Mouse (Mus musculus) left cerebral cortex, postnatal 36 days (tissue): Measurements from ENCODE around the gene Osbpl3. TPM values are rescaled to one million over a fixed set of nuclear protein-coding genes. Genes with fewer than 3 reads are reported as not detected.

Experiments
- DNase-seq, 2 experiments: peaks; one replicate each; pipeline ENCODE4 v3.0.0; 2021 to 2022; ENCODE audit warnings: low spot score in 2 of 2, mixed read lengths in 1 of 2
- intact Hi-C: fragments of 180-260 bp; cut with DNase I; formaldehyde crosslinking; loops from one replicate; pipeline ENCODE4 v1.15.1; 2025
- total RNA-seq, 2 experiments: library from RNA; stranded (reverse); gene quantifications; 2 replicates each; pipeline ENCODE4 v1.2.3; 2021

Osbpl3 gene
- total RNA-seq, 2 experiments from 2014 or later: 34.2 to 41.6 TPM

DNA sequence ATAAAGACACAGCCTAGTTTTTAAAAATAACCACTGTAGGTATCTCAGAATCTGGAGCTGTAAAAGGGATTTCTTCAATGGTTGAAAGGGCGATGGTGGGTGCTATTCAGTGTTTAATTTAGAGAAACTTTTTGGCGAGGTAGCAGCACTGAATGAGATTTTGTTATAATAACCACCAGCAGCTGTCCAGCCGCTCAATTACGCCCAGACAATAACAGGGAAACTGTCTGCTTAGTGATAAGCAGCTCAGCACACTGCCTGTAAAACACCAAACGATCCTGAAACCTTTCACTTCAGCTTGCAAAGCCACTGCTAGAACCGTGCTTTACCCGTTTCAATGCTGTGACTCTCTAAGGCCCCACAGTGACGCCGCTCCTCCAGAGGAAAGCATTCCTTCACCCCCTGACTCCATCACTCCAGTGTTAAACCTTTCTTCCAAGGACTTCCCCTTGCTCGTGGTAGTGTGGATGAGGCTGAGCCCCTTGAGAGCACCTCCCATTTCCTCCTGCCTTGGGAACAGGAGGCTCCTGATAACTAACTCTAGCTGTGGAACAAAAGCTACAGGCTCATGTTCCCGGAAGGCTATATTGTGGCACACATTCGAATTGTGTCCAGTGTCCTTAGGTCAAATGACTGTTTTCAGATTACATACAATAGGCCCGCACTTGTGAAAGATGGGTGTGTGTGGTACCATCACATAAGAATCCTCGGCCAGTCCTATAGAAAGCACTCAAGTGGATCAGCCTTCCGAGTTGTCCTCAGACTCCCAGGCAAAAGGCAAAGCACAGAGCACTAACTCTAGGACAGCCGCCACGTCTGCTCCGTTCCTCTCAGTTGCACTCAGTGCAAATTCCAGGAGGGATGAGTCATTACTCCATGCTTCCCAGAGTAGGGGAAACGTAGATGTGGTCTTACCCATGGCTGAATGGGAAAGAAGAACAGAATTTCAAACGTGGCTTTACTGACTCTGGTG is 101.0 kb downstream of the Osbpl3 start:
- intact Hi-C loops: loop anchor here (5.0 kb wide), 1 partner anchor 33 kb away; no protein-coding TSS in a partner anchor
- DNase-seq: no peak

DNA sequence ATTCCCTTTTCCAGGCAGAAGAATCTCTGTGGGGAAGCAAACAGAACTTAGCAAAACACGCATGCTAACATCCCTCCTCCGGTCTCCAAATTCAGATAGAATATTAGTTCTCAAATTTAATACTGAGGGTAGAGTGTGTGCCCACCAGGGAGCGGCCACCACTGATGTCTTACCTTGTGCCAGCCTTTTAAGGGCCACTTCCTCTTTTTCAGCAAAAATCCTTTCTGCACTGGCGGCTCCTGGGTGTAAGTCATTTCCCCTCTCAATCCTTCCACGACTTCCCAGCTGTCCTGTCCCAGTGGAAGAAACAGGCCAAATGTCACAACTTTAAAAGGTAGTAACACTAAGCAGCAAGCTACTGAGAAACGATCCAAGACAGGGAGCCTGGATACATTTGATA is 103.2 kb downstream of the Osbpl3 start:
- no peak for DNase-seq
- intact Hi-C loops: no loop called here

DNA sequence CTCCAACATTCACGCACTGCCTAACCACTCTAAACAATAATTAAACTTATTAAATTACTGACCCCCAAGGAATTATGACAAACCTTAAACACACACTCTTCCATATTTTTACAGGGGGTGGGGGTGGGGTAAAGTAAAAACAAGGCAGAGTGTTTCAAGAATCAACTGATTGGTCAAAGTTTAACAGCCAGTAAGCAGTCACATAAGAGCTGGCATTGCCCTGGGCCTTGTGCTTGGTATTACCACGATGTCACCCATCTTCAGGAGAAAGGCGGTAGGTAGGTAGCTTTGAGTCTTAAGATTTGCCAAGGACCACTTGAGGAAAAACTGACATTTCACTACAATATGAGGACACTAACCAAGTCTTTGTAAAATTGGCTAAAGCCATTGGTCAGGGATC is 105.1 kb downstream of the Osbpl3 start:
- no peak for DNase-seq
- intact Hi-C loops: no loop called here

DNA sequence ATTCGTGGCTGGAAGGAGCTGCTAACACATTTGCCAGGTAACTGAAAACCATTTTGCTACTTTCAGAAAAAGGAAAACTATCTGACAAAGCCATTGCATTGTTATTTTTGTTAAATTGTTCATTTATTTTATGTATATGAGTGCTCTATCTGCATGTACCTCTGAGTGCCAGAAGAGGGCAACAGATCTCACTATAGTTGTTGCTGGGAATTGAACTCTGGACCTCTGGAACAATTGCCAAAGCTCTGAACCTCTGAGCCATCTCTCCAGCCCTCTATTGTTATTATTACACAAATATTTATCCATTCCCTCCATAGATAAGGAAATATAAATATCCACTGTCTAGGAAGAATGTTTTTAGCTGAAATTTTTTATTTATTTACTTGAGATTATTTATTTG is 107.4 kb downstream of the Osbpl3 start:
- no peak for DNase-seq
- intact Hi-C loops: no loop called here

DNA sequence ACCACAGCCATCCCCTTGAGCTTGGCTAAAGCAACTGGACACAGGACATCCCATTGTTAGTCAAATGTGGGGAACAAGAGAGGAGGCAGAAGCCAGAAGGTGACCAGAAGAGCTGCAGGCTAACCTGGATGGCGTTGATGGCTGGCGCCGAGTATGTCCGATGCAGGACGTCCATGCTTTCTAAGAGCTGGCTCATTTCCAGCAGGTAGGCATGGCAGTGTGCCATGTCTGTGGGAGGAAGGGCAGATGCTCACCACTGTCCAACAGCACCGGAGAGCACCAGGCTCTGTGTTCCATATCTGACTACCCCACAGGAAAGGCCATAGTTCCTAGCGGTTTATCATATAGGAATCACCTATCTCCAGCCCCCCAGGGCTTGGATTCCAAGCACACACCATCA is 109.8 kb downstream of the Osbpl3 start:
- intact Hi-C loops: no loop called here

DNA sequence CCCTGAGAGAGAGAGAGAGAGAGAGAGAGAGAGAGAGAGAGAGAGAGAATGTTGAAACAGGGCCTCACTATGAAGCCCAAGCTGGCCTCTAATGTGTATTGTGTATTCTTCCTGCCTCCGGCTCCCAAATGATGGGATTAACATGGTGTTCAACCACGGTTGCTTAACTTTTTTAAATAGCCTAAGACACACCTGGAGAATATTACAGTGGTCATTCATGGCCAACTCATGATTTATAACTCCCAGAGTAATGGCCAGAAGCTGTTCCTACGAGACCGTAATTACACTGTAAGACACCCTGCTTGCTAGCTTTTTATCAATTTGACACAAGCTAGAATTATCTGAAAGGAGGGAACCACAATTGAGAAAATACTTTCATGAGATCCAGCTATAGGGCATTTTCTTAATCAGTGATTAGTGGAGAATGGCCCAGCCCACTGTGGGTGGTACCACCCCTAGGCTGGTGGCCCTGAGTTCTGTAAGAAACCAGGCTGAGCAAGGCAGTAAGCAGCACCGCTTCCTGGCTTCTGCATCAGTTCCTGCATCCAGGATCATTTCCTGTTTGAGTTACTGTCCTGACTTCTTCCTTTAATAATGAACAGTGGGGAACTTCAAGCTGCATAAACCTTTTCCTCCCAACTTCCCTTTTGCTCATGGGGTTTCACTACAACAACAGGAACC is 115.6 kb downstream of the Osbpl3 start:
- intact Hi-C loops: no loop called here
- no peak for DNase-seq

More for the DNA sequence above, 109.8 kb downstream of the Osbpl3 start:
- DNase-seq: no peak

DNA sequence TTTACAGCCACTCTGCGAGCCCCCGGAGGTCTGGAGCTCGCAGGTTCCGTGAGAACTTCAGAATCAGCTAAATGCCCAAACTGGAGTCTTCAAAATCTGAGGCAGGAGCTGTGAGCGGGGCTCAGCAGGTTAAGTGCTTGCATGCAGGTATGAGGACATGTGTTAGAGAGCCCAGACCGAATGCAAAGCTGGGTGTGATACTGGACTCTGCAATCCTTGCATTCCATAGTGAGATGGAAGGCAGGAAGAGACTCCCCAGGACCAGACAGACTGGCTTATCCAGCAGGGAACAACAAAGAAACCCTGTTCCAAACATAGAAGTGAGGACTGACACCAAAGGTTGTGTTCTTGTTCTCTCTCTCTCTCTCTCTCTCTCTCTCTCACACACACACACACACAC is 118.6 kb downstream of the Osbpl3 start:
- intact Hi-C loops: no loop called here

DNA sequence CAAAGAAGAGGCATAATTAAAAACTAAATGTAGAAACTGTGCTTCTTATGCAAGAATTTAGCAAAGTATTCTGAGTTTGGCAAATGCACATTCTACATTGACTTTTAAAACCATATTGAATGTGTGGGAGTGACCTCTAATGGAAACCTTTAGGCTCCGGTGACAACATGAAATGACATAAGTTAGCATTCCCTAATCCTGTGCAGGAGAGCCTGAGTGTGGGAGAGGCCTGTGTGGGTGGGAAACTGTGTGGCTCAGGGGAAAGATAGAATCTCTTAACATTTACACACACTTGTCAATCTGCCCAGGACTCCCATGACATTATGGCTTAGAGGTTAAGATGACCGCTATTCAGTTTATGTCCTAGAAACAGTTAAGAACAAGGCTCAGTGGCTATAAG is 119.6 kb downstream of the Osbpl3 start:
- no peak for DNase-seq
- intact Hi-C loops: no loop called here

More for the DNA sequence above, 118.6 kb downstream of the Osbpl3 start:
- no peak for DNase-seq

DNA sequence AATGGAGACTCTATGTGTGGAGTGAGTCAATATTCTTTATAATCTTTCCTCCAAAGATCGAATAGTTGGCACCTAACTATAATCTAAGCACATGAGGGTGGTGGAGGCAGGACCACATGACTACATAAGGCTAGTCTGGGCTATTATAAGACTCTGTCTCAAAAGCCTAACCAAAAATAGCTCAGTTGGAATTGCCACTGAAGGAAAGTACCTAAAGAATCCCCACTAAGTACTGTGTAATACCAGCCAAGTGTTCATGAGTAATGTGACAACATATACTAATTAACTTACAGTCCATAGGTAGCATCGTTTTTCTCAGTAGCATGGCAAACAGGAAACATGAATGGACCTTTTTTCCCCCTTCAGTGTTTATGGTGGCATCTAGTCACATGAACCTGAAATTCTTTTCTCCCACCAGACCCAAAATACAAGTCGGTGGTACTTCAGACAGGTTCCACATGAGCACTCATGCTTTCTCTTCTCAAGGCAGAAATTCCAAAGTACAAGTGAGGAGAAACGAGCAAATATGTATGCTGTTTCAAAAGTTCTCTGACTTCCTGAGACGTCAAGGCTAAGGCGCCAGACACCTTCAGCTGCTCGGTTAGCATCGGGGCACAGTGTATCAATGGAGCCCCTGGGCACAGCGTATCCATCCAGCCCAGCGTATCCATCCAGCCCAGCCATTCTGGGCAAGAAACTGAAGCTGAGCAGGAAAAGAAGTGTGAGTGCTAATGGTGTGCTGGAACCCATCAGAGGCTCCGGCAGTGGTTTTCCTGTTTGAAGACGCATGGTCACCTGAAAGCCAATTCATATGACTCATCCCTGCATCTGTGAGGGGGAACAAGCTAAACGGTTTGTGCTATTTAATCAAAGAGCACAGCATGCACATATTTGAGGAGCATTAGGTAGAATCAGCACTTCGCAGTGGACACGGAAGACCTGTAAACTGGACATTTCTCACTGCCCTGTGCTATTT is 120.9 kb downstream of the Osbpl3 start:
- intact Hi-C loops: no loop called here
- no peak for DNase-seq

DNA sequence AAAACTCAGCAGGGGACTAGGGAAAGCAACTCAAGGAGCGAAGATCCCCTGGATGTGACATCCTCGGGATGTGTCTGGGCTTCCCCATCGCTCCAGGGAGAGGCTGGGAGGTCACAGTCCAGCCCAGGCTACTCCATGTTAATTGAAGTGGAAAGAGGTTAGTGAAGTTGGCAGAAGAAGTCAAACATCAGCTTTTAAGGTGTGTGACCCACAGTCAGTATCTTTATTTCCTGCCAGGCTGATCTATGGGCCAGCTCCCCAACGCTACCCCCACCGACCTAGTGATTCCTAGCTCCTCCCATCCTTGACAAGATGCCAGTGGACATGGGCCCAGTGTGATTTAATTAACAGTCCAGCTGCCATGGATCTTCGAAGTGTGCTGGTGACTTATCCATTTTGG is 122.7 kb downstream of the Osbpl3 start:
- intact Hi-C loops: no loop called here

DNA sequence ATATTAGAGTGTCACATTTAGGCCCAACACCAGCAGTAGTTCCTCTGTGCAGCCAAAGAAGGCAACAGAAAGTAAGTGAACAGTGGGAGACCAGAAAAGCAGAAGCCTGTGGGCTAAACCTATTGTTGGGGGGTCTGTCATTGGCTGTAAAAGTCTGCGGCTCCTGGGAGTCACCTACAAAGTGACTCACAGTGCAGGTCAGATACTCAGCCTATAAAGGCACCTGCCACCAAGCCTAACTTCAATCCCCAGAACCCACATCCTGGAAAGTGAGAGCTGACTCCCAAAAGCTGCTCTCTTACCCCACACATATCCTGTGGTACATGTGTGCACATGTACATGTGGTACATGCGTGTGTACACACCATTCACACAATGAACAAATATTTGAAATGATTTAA is 124.5 kb downstream of the Osbpl3 start:
- intact Hi-C loops: no loop called here

More for the DNA sequence above, 122.7 kb downstream of the Osbpl3 start:
- DNase-seq: no peak

DNA sequence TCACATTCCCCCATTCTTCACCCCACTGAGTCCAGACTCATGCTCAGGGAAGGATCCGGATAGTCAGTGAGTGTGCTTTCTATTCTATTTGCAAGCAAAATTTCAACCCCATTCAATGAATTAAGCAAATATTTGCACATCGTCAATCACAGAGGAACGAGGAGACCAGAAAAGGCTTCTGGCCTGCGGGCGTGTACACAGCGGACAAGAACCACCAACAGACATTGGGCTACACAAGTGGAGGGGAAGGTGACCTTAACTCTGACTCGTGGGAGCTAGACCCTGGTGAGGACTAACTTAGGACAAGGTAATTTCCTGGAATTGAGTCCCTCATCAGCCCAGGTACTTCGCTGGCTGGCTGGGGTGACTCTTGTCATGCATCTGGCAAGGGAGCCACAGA is 126.6 kb downstream of the Osbpl3 start:
- intact Hi-C loops: no loop called here
- no peak for DNase-seq

More for the DNA sequence above, 124.5 kb downstream of the Osbpl3 start:
- DNase-seq: no peak

DNA sequence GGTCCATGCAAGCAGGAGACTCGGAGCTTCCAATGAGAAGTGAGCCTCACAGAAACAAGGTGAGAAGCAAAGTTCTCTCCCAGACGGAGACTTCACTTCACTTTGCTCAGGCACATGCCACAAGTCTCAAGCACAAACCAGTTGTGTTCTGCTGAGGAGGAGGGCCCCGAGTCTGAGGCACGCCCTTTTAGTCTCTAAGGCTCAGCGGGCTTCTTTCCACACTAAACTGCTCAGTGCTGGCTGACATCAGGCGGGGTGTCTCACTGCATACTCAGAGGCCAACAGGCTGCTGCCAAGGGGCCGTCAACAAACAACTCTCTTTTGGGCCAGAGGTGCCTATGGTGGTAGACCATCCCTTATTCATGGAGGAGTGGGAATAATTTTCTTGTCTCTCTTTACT is 127.1 kb downstream of the Osbpl3 start:
- intact Hi-C loops: no loop called here
- DNase-seq: no peak

DNA sequence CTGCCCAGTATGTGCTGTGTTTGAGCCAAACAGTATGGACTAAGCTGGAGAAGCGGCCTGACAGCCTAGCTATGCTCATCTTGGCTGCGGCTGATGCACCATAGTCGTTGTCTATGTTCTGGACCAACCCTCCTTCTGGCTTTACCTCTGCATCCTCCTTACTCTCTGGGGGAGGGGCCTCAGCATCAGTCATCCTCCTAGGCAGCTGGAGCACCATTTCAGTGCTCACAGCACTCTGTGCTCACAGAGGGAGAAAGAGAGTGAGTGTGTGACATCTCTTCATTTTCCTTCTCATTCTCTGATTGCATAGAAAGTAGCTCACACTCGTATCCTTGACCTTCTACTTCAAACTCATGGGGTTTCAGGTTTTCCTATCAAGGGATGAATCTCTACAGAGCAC is 129.8 kb downstream of the Osbpl3 start:
- intact Hi-C loops: no loop called here
- DNase-seq: no peak

DNA sequence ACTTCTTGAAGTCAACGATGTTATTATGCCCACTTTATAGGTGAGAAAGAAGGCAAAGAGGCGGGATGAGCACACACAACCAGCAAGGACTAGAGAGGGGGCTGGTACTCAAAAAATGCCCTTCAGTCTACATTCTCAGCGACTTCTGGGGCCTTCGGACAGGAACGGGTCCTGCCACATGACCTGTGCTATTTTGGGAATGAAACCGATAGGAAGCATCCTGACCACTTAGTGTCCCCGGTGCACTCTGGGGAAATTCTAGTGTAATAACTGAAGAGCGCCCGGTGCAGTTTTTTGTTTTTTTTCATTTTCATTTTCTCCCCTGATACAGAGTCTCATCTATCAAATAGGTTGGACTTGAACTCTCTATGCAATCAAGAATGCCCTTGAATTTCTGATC is 130.5 kb downstream of the Osbpl3 start:
- no peak for DNase-seq
- intact Hi-C loops: no loop called here

DNA sequence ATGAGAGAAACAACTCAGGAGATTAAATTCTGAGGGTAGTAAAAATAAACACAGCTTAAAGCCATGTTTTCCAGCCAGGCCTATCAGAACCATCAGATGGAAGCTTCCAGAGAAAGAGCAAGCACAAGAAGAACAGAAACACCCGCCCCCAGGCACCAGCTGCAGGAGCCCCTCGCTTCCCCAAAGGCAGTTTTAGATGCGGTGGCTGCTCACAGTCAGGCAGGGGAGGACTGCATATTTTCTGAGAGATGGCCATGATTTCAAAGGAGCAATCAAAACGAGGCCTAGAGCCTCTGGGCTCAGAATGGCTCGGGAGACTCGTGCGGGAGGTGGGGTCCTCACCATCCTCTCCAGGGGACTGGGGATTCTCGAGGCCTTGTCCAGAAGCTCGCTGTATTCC is 133.4 kb downstream of the Osbpl3 start:
- intact Hi-C loops: loop anchor here (5.0 kb wide), 1 partner anchor 35 kb away; no protein-coding TSS in a partner anchor
- DNase-seq: peak; percentile 79 to 85

DNA sequence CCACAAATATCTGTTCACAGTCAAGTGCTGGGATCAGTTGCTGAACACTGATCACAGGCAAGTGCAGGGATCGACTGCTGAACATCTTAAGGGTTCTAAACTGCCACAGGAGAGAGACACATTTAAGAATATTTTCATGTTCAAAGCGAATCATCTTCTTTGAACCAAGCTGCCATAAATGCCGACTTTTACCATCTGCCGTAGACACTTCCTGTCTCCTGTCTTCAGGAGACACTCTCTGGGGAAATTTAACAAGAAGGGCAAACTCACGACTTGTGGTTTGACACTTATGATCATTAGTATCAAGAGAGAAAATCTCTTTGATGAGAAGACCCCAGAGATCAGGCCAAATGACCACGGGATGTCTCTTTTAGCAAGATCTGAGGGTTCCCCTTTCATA is 134.3 kb downstream of the Osbpl3 start:
- intact Hi-C loops: loop anchor here (5.0 kb wide), 1 partner anchor 36 kb away; no protein-coding TSS in a partner anchor
- no peak for DNase-seq

DNA sequence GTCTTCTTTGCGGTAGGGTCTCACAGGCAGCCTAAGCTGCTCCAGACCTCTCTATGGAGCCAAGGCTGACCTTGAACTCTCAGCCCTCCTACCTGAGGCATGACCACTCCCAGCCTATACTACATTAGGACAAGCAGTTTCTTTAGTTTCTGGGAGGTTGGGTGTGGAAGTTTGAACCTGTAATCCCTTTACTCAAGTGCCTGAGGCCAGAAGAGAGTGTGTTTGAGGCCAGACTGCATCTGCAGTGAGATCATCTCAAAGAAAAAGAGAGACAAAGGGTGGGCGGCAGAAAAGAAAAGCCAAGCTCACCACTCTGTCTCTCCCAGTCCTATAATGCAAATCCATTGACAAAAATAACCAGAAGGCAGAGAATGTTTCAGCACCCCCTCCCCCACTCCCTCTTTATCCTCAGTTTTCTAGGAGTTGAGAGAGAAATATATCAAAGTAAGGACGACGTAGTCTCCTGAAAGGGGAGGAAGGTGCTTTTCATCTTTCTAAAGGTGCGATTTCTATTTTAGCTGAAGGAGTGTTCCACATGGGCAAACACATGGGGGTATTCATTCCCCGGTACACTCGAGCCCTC is 137.3 kb downstream of the Osbpl3 start:
- peak; percentile 59 to 64 for DNase-seq
- intact Hi-C loops: loop anchor here (5.0 kb wide), 1 partner anchor 84 kb away; no protein-coding TSS in a partner anchor

DNA sequence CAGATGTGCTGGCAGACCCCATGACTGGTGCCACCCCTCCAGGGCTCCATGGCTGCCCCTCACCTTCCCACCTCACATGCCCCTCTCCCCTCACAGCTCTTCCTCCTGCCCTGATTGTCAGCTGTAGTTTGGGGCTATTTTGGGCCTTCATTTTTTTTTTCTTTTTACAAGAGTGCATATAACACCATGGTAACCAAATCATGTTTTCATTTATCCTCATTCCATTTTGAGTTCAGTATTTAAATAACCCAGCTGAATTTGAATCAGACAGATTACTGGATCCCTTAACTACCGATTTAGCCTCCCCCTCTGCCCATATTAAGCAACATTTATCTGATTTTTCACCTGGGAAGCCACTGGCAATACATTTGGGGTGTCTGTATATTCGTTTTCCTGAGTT is 137.9 kb downstream of the Osbpl3 start:
- no peak for DNase-seq
- intact Hi-C loops: loop anchor here (5.0 kb wide), 1 partner anchor 84 kb away; no protein-coding TSS in a partner anchor
